Mouse (Mus musculus) E14TG2a.4 (cell line): ENCODE results near the gene Sbno1.

Experiments used
- CTCF ChIP-seq: conservative IDR thresholded peaks from 2 replicates; pipeline ENCODE4 v1.5.1; 2014; ENCODE audit warnings: low read length
- NANOG ChIP-seq: IDR thresholded peaks from 2 replicates; pipeline ENCODE4 v1.6.1; 2014; ENCODE audit warnings: borderline replicate concordance, low read length, mixed read lengths
- POU5F1 ChIP-seq: IDR thresholded peaks from 2 replicates; pipeline ENCODE4 v1.6.1; 2014; ENCODE audit warnings: low read length, borderline replicate concordance

DNA sequence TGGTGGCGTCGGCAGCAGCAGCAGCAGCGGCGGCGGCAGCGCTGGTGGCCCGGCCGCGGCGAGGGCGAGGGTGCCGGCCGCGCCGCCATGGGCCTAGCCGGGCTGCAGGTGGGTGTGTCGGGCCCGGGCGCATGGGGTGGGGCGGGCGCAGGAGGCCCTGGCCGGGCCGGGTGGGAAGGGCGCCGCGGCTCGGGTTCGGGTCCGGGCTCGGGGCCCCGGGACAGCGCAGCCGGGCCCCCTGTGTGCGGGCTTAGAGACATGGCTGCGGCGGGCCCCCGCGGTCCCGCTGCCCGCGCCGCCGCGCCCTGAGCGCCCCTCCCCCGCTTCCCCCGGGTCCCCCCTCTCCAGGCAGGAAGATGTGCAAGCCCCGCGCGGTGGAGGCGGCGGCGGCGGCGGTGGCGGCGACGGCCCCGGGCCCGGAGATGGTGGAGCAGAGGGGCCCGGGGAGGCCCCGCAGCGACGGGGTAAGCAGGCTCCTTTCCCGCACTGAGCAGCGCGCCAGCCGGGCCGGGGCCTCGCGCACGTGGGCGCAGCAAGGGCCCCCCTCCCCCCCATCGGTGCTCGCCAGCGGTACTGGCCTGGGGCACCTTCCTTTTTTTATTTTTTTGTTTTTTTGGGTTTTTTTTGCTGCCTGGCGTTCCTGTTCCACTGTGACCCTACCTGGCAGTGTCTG is 20.0 kb upstream of the Sbno1 start:
- no peak for TF ChIP-seq NANOG
- TF ChIP-seq CTCF, result no peak
- TF ChIP-seq POU5F1, result no peak
